Mouse (Mus musculus) thymus, adult 2 months (tissue): Measurements from ENCODE around the gene Tram1l1.

Source experiments
- CTCF ChIP-seq: fragments of 200-500 bp; IDR thresholded peaks from 2 replicates; pipeline ENCODE4 v1.5.1; 2012; ENCODE audit warnings: mild to moderate bottlenecking, control low read depth, low read length, moderate library complexity, borderline replicate concordance; ENCODE audit not compliant: control insufficient read depth, poor library complexity, insufficient read depth; ENCODE audit errors: extremely low read depth
- POLR2A ChIP-seq: fragments of 200-500 bp; IDR thresholded peaks from 2 replicates; pipeline ENCODE4 v1.6.1; 2012; ENCODE audit warnings: mild to moderate bottlenecking, low read length, control low read depth, moderate library complexity; ENCODE audit not compliant: control insufficient read depth, poor library complexity, insufficient read depth; ENCODE audit errors: extremely low read depth

DNA sequence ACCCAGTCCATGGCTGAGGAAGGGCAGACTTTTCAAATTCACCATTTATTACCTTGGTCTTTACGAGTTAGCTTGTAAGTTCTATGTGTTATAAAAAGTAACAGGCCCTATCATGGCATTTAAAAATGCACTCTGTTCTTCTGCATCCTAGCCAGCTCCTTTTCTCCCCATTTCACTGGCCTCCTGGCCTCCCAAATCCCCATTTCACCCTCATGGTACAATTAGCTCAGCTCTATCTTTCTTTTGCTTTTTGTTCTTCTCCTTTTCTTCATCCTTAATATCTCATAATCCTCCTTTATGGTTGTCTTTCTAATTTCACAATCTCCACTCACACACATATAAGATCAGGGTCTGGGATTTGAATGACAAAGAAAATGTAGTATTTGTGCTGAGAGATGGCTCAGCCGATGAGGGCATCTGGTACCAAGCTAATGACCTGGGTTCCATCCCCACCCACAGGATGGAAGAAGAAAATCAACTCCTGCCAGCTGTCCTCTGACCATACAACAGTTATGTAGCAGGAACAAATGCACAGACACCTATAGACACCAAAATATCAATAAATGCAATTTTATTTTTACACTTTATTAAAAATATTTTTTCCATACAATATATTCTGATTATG is 48.1 kb upstream of the Tram1l1 start:
- TF ChIP-seq CTCF (no peak), POLR2A (no peak)
